Mouse (Mus musculus): Measurements from ENCODE around the gene Olfr1395. TPM values are rescaled to one million over a fixed set of nuclear protein-coding genes. Genes with fewer than 3 reads are reported as not detected.

The Olfr1395 gene
- total and polyA plus RNA-seq, 3 experiments: 0.16 TPM; not detected in 2

GRCm38 (mm10) chr11:49114158-49114557 is 27.9 kb upstream of the Olfr1395 start:
- ATAC-seq (ENCODE audit: extremely low read depth, insufficient number of reproducible peaks, low FRiP score, poor library complexity, severe bottlenecking) (no peak), DNase-seq (ENCODE audit: low spot score) (no peak)
- TF ChIP-seq GATA1 (IDR thresholded peaks at IDR 0.05; ENCODE audit: borderline replicate concordance, low read length): no peak
- no peak for TF ChIP-seq GATA2 (IDR thresholded peaks at IDR 0.05; ENCODE audit: borderline replicate concordance, low read depth, low read length)
- no peak for TF ChIP-seq CTCF (IDR thresholded peaks at IDR 0.05; ENCODE audit: low read depth, low read length)
- TF ChIP-seq POLR2AphosphoS5 (IDR thresholded peaks at IDR 0.05; ENCODE audit: insufficient replicate concordance, low read depth, low read length): no peak
- TF ChIP-seq TAL1 (conservative IDR thresholded peaks at IDR 0.05; ENCODE audit: low read depth, low read length): no peak
- Histone ChIP-seq H3K36me3 (replicated peaks) (no peaks in the 10 kb centered on the region), H3K9me3 (replicated peaks) (no peaks in the 10 kb centered on the region), H3K27me3 (ENCODE audit: insufficient read depth, low read length) (peaks cover 24% of the 10 kb centered on the region), H3K4me3 (ENCODE audit: low read depth, low read length) (no peak overlapping the region), H3K4me1 (ENCODE audit: insufficient read depth, low read depth, low read length) (no peaks in the 10 kb centered on the region)

GRCm38 (mm10) chr11:49114774-49115173 is 27.3 kb upstream of the Olfr1395 start, which contains the start of gene Olfr1396:
Olfr1396 (minus strand) TSS chr11:49114874.
- ATAC-seq (ENCODE audit: extremely low read depth, insufficient number of reproducible peaks, low FRiP score, poor library complexity, severe bottlenecking): no peak
- Histone ChIP-seq H3K9me3 (replicated peaks) (no peaks in the 10 kb centered on the region), H3K27me3 (ENCODE audit: insufficient read depth, low read length) (peaks cover 24% of the 10 kb centered on the region), H3K36me3 (replicated peaks) (no peaks in the 10 kb centered on the region), H3K4me3 (ENCODE audit: low read depth, low read length) (no peak within 1 kb of the TSS), H3K4me1 (ENCODE audit: insufficient read depth, low read depth, low read length) (no peaks in the 10 kb centered on the region)
- TF ChIP-seq CTCF (IDR thresholded peaks at IDR 0.05; ENCODE audit: low read depth, low read length): no peak
- no peak for TF ChIP-seq GATA2 (IDR thresholded peaks at IDR 0.05; ENCODE audit: borderline replicate concordance, low read depth, low read length)
- TF ChIP-seq GATA1 (IDR thresholded peaks at IDR 0.05; ENCODE audit: borderline replicate concordance, low read length): no peak
- TF ChIP-seq TAL1 (conservative IDR thresholded peaks at IDR 0.05; ENCODE audit: low read depth, low read length): no peak
- TF ChIP-seq POLR2AphosphoS5 (IDR thresholded peaks at IDR 0.05; ENCODE audit: insufficient replicate concordance, low read depth, low read length): no peak
- DNase-seq (ENCODE audit: low spot score): no peak

GRCm38 (mm10) chr11:49119635-49120034 is 22.4 kb upstream of the Olfr1395 start:
- H3K4me3 ChIP-seq (ENCODE audit: low read depth, low read length): no peak overlapping the region
- no peak for TF ChIP-seq GATA2 (IDR thresholded peaks at IDR 0.05; ENCODE audit: borderline replicate concordance, low read depth, low read length)
- TF ChIP-seq TAL1 (conservative IDR thresholded peaks at IDR 0.05; ENCODE audit: low read depth, low read length): no peak
- no peak for TF ChIP-seq CTCF (IDR thresholded peaks at IDR 0.05; ENCODE audit: low read depth, low read length)
- TF ChIP-seq GATA1 (IDR thresholded peaks at IDR 0.05; ENCODE audit: borderline replicate concordance, low read length): no peak
- no peak for TF ChIP-seq POLR2AphosphoS5 (IDR thresholded peaks at IDR 0.05; ENCODE audit: insufficient replicate concordance, low read depth, low read length)
- DNase-seq (ENCODE audit: low spot score) (no peak), ATAC-seq (ENCODE audit: extremely low read depth, insufficient number of reproducible peaks, low FRiP score, poor library complexity, severe bottlenecking) (no peak)
- H3K27me3 ChIP-seq (ENCODE audit: insufficient read depth, low read length): peaks cover 13% of the 10 kb centered on the region
- no peaks in the 10 kb centered on the region for H3K9me3 ChIP-seq (replicated peaks)
- no peaks in the 10 kb centered on the region for H3K4me1 ChIP-seq (ENCODE audit: insufficient read depth, low read depth, low read length)
- no peaks in the 10 kb centered on the region for H3K36me3 ChIP-seq (replicated peaks)

GRCm38 (mm10) chr11:49124169-49124568 is 17.9 kb upstream of the Olfr1395 start:
- no peak for TF ChIP-seq POLR2AphosphoS5 (IDR thresholded peaks at IDR 0.05; ENCODE audit: insufficient replicate concordance, low read depth, low read length)
- H3K36me3 ChIP-seq (replicated peaks): no peaks in the 10 kb centered on the region
- H3K4me1 ChIP-seq (ENCODE audit: insufficient read depth, low read depth, low read length): no peaks in the 10 kb centered on the region
- DNase-seq (ENCODE audit: low spot score) (no peak), ATAC-seq (ENCODE audit: extremely low read depth, insufficient number of reproducible peaks, low FRiP score, poor library complexity, severe bottlenecking) (no peak)
- no peak overlapping the region for H3K4me3 ChIP-seq (ENCODE audit: low read depth, low read length)
- H3K27me3 ChIP-seq (ENCODE audit: insufficient read depth, low read length): no peaks in the 10 kb centered on the region
- H3K9me3 ChIP-seq (replicated peaks): no peaks in the 10 kb centered on the region

- Histone ChIP-seq H3K9me3 (replicated peaks) (no peaks in the 10 kb centered on the region), H3K27me3 (ENCODE audit: insufficient read depth, low read length) (peaks cover 8% of the 10 kb centered on the region), H3K36me3 (replicated peaks) (no peaks in the 10 kb centered on the region), H3K4me3 (ENCODE audit: low read depth, low read length) (no peak within 1 kb of the TSS), H3K4me1 (ENCODE audit: insufficient read depth, low read depth, low read length) (no peaks in the 10 kb centered on the region)
- ATAC-seq (ENCODE audit: extremely low read depth, insufficient number of reproducible peaks, low FRiP score, poor library complexity, severe bottlenecking): no peak
- TF ChIP-seq GATA2 (IDR thresholded peaks at IDR 0.05; ENCODE audit: borderline replicate concordance, low read depth, low read length): no peak
- no peak for TF ChIP-seq POLR2AphosphoS5 (IDR thresholded peaks at IDR 0.05; ENCODE audit: insufficient replicate concordance, low read depth, low read length)
- TF ChIP-seq GATA1 (IDR thresholded peaks at IDR 0.05; ENCODE audit: borderline replicate concordance, low read length): no peak
- TF ChIP-seq TAL1 (conservative IDR thresholded peaks at IDR 0.05; ENCODE audit: low read depth, low read length): no peak
- TF ChIP-seq CTCF (IDR thresholded peaks at IDR 0.05; ENCODE audit: low read depth, low read length): no peak
- no peak for DNase-seq (ENCODE audit: low spot score)
Measured at GRCm38 (mm10) chr11:49154077-49154476, 12.0 kb downstream of the Olfr1395 start, which contains the start of gene Olfr1394. Olfr1394 (plus strand) TSS chr11:49154377.

DNA sequence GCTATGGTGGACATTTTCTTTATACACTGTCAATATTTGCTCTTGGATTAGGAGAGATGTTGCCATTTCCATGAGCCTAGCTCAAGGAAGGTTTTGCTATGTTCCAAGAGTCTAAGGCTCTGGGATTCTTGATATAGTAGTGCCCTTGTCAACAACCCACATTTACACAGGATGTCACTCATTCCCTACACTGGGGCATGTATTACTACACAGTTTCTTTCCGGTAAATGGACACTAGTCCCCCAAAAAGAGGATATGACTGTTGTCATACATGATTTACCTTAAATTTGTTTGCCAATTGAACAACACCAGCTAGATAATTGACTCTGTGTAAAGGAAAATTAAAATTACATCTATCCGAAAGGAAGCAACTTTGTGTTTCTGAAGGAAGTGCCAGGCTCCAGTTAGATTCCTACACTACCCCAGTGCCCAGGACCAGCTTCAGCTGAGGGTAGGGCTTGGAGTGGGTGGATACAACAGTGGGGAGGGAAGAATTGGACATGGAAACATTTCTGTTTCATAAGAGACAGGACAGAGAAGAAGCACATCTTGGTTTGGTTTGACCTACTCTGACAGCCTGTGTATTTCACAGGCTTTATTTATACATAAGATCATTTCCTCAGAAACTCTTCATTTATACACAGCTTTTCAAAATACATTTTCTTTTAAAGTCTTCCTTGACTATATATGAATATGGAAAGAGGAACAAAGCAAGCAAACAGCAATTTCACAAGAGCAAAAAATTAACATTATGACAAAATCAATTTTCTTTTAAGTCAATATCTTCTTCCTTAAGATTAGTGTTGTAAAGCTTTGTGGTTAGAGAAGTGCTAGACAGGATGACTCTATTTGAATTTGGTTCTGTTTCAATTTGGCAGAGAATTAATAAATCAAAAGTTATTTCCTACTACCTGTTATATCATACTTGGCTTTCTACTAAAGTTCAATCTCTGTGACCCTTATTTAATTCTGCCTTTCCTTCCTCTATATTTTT is 15.0 kb downstream of the Olfr1395 start:
- H3K9me3 ChIP-seq (replicated peaks): no peaks in the 10 kb centered on the region
- peaks cover 12% of the 10 kb centered on the region for H3K27me3 ChIP-seq (ENCODE audit: insufficient read depth, low read length)
- TF ChIP-seq GATA1 (IDR thresholded peaks at IDR 0.05; ENCODE audit: borderline replicate concordance, low read length): no peak
- no peaks in the 10 kb centered on the region for H3K4me1 ChIP-seq (ENCODE audit: insufficient read depth, low read depth, low read length)
- H3K36me3 ChIP-seq (replicated peaks): no peaks in the 10 kb centered on the region
- DNase-seq (ENCODE audit: low spot score) (no peak), ATAC-seq (ENCODE audit: extremely low read depth, insufficient number of reproducible peaks, low FRiP score, poor library complexity, severe bottlenecking) (no peak)
- H3K4me3 ChIP-seq (ENCODE audit: low read depth, low read length): no peak overlapping the region

All from G1E (cell line).